Mouse (Mus musculus): ENCODE measurements around the gene Ubn1. TPM values are rescaled to one million over a fixed set of nuclear protein-coding genes. Genes with fewer than 3 reads are reported as not detected.

Gene Ubn1
- polyA plus RNA-seq, 1 experiment from 2014 or later: 22.9 TPM

- no peak overlapping the region for H3K4me2 ChIP-seq
- no peaks in the 10 kb centered on the region for H3K9me3 ChIP-seq
- H3K9ac ChIP-seq: no peak overlapping the region
- peaks cover 99% of the 10 kb centered on the region for H3K36me3 ChIP-seq
- ATAC-seq (ENCODE audit: insufficient number of reproducible peaks, insufficient read depth, low FRiP score, low TSS enrichment, low read depth): no peak
- H3K27me3 ChIP-seq: no peaks in the 10 kb centered on the region
- H3K4me3 ChIP-seq: no peak overlapping the region
- H3K27ac ChIP-seq: no peak overlapping the region
- no peaks in the 10 kb centered on the region for H3K4me1 ChIP-seq
- WGBS: 56% methylated on average over 2 of the region's 2 CpGs
These were observed 20.0 kb upstream of the Ubn1 start for GRCm38 (mm10) chr16:5029847-5030246.

DNA sequence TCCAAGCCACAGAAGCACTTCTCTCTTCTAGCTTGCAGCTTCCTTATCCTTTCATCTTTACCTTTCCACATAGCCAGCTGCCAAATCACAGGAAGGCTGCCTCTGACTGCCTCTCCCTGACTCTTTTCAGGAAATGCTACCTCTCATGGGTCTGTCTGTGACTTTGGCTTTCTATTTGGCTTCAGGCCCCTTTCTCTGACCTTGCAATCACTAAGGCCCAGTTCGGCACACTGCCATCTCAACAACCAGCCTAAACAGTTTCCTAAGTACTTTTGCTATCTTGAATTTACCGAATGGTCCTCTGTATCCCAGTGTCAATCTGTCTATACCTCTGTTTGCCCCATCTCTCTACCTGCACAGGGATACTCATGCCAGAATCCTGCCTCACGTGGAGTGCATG, 14.3 kb upstream of the Ubn1 start:
- Histone ChIP-seq H3K4me3 (no peak overlapping the region), H3K9me3 (no peaks in the 10 kb centered on the region), H3K27ac (no peak overlapping the region), H3K4me1 (no peaks in the 10 kb centered on the region), H3K9ac (no peak overlapping the region), H3K27me3 (no peaks in the 10 kb centered on the region), H3K4me2 (no peak overlapping the region), H3K36me3 (peaks cover 95% of the 10 kb centered on the region)
- WGBS: 93% methylated on average over 3 of the region's 3 CpGs
- ATAC-seq (ENCODE audit: insufficient number of reproducible peaks, insufficient read depth, low FRiP score, low TSS enrichment, low read depth): no peak

GRCm38 (mm10) chr16:5036649-5037234, 13.1 kb upstream of the Ubn1 start:
- peaks cover 94% of the 10 kb centered on the region for H3K36me3 ChIP-seq
- WGBS: 75% methylated on average over 5 of the region's 5 CpGs
- ATAC-seq (ENCODE audit: insufficient number of reproducible peaks, insufficient read depth, low FRiP score, low TSS enrichment, low read depth): no peak
- H3K4me3 ChIP-seq: no peak overlapping the region
- H3K27me3 ChIP-seq: no peaks in the 10 kb centered on the region
- no peaks in the 10 kb centered on the region for H3K9me3 ChIP-seq
- no peak overlapping the region for H3K4me2 ChIP-seq
- no peaks in the 10 kb centered on the region for H3K4me1 ChIP-seq
- H3K27ac ChIP-seq: no peak overlapping the region
- no peak overlapping the region for H3K9ac ChIP-seq

GRCm38 (mm10) chr16:5045322-5045721, 4.5 kb upstream of the Ubn1 start:
- no peak overlapping the region for H3K9ac ChIP-seq
- no peaks in the 10 kb centered on the region for H3K9me3 ChIP-seq
- peaks cover 71% of the 10 kb centered on the region for H3K36me3 ChIP-seq
- H3K4me3 ChIP-seq: no peak overlapping the region
- ATAC-seq (ENCODE audit: insufficient number of reproducible peaks, insufficient read depth, low FRiP score, low TSS enrichment, low read depth): no peak
- no peak overlapping the region for H3K27ac ChIP-seq
- H3K4me2 ChIP-seq: no peak overlapping the region
- WGBS: 94% methylated on average over 3 of the region's 3 CpGs
- no peaks in the 10 kb centered on the region for H3K27me3 ChIP-seq
- H3K4me1 ChIP-seq: peaks cover 16% of the 10 kb centered on the region

GRCm38 (mm10) chr16:5049182-5049773, 579 bp upstream of the Ubn1 start:
- Histone ChIP-seq H3K36me3 (peaks cover 43% of the 10 kb centered on the region), H3K27me3 (no peaks in the 10 kb centered on the region), H3K4me1 (peaks cover 26% of the 10 kb centered on the region), H3K9me3 (no peaks in the 10 kb centered on the region), H3K9ac (peak overlapping the region; percentile 96), H3K27ac (peak overlapping the region; percentile 96), H3K4me3 (peak overlapping the region; percentile 95), H3K4me2 (peak overlapping the region; percentile 87)
- peak; percentile 10; the same call in 1 of the 2 replicates for ATAC-seq (ENCODE audit: insufficient number of reproducible peaks, insufficient read depth, low FRiP score, low TSS enrichment, low read depth)
- under 1% methylated on average over 38 of the region's 38 CpGs for WGBS

GRCm38 (mm10) chr16:5050251-5051110, 624 bp downstream of the Ubn1 start:
- peak overlapping the region; percentile 94 for H3K4me2 ChIP-seq
- no peaks in the 10 kb centered on the region for H3K27me3 ChIP-seq
- H3K4me1 ChIP-seq: peaks cover 26% of the 10 kb centered on the region
- peak; percentile 63; the same call in 1 of the 2 replicates for ATAC-seq (ENCODE audit: insufficient number of reproducible peaks, insufficient read depth, low FRiP score, low TSS enrichment, low read depth)
- peak overlapping the region; percentile 96 for H3K27ac ChIP-seq
- H3K9ac ChIP-seq: peak overlapping the region; percentile 94
- no peaks in the 10 kb centered on the region for H3K9me3 ChIP-seq
- peaks cover 38% of the 10 kb centered on the region for H3K36me3 ChIP-seq
- peak overlapping the region; percentile 95 for H3K4me3 ChIP-seq
- WGBS: under 1% methylated on average over 78 of the region's 78 CpGs

GRCm38 (mm10) chr16:5058114-5058513, 8.3 kb downstream of the Ubn1 start:
- 83% methylated on average over 1 of the region's 1 CpGs for WGBS

DNA sequence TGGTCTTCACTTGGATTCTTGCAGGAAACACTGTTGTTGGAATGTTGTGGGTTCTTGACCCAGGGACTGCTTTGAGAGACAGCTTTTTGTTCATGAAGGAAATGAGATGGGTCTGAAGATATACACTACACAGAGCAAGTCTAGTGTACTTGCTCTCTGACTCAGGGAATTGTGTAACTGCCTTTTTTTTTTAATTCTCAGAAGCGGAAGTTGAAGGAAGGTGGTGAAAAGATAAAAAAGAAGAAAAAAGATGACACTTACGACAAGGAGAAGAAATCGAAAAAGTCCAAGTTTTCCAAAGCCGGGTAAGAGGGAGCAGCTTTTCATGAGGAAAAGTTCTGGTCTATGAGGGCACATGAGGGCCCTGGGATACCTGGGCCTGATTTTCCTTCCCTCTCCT, 13.6 kb downstream of the Ubn1 start:
- H3K4me2 ChIP-seq: no peak overlapping the region
- H3K9me3 ChIP-seq: no peaks in the 10 kb centered on the region
- 89% methylated on average over 4 of the region's 4 CpGs for WGBS
- no peak for ATAC-seq (ENCODE audit: insufficient number of reproducible peaks, insufficient read depth, low FRiP score, low TSS enrichment, low read depth)
- no peak overlapping the region for H3K9ac ChIP-seq
- no peaks in the 10 kb centered on the region for H3K4me1 ChIP-seq
- H3K4me3 ChIP-seq: no peak overlapping the region
- no peaks in the 10 kb centered on the region for H3K27me3 ChIP-seq
- H3K36me3 ChIP-seq: peaks cover 68% of the 10 kb centered on the region
- no peak overlapping the region for H3K27ac ChIP-seq

More at GRCm38 (mm10) chr16:5058114-5058513, 8.3 kb downstream of the Ubn1 start:
- peaks cover 64% of the 10 kb centered on the region for H3K36me3 ChIP-seq
- ATAC-seq (ENCODE audit: insufficient number of reproducible peaks, insufficient read depth, low FRiP score, low TSS enrichment, low read depth): no peak
- no peaks in the 10 kb centered on the region for H3K4me1 ChIP-seq
- no peak overlapping the region for H3K9ac ChIP-seq
- H3K27ac ChIP-seq: no peak overlapping the region
- H3K27me3 ChIP-seq: no peaks in the 10 kb centered on the region
- no peak overlapping the region for H3K4me2 ChIP-seq
- no peak overlapping the region for H3K4me3 ChIP-seq
- no peaks in the 10 kb centered on the region for H3K9me3 ChIP-seq

- Histone ChIP-seq H3K4me2 (no peak overlapping the region), H3K27me3 (no peaks in the 10 kb centered on the region), H3K36me3 (peaks cover 88% of the 10 kb centered on the region), H3K4me3 (no peak overlapping the region), H3K27ac (no peak overlapping the region), H3K9ac (no peak overlapping the region), H3K9me3 (no peaks in the 10 kb centered on the region), H3K4me1 (no peaks in the 10 kb centered on the region)
- 93% methylated on average over 3 of the region's 3 CpGs for WGBS
- ATAC-seq (ENCODE audit: insufficient number of reproducible peaks, insufficient read depth, low FRiP score, low TSS enrichment, low read depth): no peak
These were observed 20.5 kb downstream of the Ubn1 start for GRCm38 (mm10) chr16:5070321-5070720.

GRCm38 (mm10) chr16:5071974-5072373, 22.1 kb downstream of the Ubn1 start:
- H3K9ac ChIP-seq: no peak overlapping the region
- no peaks in the 10 kb centered on the region for H3K4me1 ChIP-seq
- peaks cover 89% of the 10 kb centered on the region for H3K36me3 ChIP-seq
- H3K27me3 ChIP-seq: no peaks in the 10 kb centered on the region
- H3K4me3 ChIP-seq: no peak overlapping the region
- H3K9me3 ChIP-seq: no peaks in the 10 kb centered on the region
- H3K4me2 ChIP-seq: no peak overlapping the region
- ATAC-seq (ENCODE audit: insufficient number of reproducible peaks, insufficient read depth, low FRiP score, low TSS enrichment, low read depth): no peak
- H3K27ac ChIP-seq: no peak overlapping the region
- 92% methylated on average over 7 of the region's 7 CpGs for WGBS

- Histone ChIP-seq H3K4me2 (no peak overlapping the region), H3K4me3 (no peak overlapping the region), H3K9me3 (no peaks in the 10 kb centered on the region), H3K27ac (no peak overlapping the region), H3K27me3 (no peaks in the 10 kb centered on the region), H3K4me1 (no peaks in the 10 kb centered on the region), H3K36me3 (peaks cover 94% of the 10 kb centered on the region), H3K9ac (no peak overlapping the region)
- WGBS: 88% methylated on average over 5 of the region's 5 CpGs
- ATAC-seq (ENCODE audit: insufficient number of reproducible peaks, insufficient read depth, low FRiP score, low TSS enrichment, low read depth): no peak
These were observed 24.5 kb downstream of the Ubn1 start for GRCm38 (mm10) chr16:5074341-5074740.

DNA sequence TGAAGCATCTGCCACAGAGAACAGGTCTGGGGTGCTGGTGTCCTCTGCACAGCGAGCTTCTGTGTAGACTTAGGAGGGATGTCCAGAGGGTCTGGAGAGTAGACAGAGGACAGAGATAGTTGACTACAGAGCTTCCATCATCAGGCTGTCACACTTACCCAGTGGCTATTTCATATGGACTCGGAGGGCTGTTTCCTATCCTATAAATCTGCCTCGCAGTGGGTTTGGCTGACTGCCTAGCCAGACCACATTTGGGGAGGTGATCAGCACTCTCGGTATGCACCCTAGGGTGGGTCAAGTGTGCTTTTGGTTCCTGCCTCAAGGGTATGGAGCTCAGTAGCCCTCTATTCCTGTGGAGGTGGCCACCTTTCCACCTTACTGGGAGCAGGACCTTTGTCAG, 35.3 kb downstream of the Ubn1 start:
- no peak overlapping the region for H3K4me3 ChIP-seq
- H3K4me2 ChIP-seq: no peak overlapping the region
- H3K9me3 ChIP-seq: no peaks in the 10 kb centered on the region
- ATAC-seq (ENCODE audit: insufficient number of reproducible peaks, insufficient read depth, low FRiP score, low TSS enrichment, low read depth): no peak
- H3K4me1 ChIP-seq: no peaks in the 10 kb centered on the region
- no peaks in the 10 kb centered on the region for H3K27me3 ChIP-seq
- H3K36me3 ChIP-seq: peaks cover 85% of the 10 kb centered on the region
- H3K9ac ChIP-seq: no peak overlapping the region
- WGBS: 90% methylated on average over 4 of the region's 4 CpGs
- H3K27ac ChIP-seq: no peak overlapping the region

Data from embryonic facial prominence, embryonic 13.5 days (tissue).